Mouse (Mus musculus) right cerebral cortex, postnatal 36 days (tissue): ENCODE data around the gene 1600012H06Rik.
"Not testable (repeated sequence)": the region's sequence is repeated elsewhere in the genome, so short reads cannot be mapped to it uniquely, and the experiment has no call there.

Experiments
- DNase-seq, 2 experiments: peaks; one replicate each; pipeline ENCODE4 v3.0.0; 2022; ENCODE audit warnings: low spot score in 2 of 2, mixed read lengths in 1 of 2

Gene 1600012H06Rik

GRCm38 (mm10) chr17:14943729-14944059 is 710 bp downstream of the 1600012H06Rik start:
- DNase-seq, result no peak

DNA sequence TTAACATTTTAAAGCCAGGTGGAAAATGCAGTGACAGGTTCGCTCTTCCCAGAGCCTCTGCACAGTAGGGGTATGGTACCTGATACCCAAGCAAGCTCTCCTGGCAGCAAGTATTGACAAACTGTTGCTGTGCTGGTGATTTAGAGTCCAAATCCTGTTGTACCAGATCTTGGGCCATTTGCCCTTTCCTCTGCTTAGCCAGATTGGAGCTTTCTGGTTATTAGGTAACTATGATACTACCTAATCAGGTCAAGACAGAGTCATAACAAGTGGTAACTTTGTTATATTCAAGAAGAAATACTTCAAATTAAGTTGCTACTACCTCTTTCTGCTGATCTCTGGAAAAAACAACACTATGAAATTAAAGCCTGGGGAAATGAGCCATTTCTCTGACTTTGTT is 1.6 kb downstream of the 1600012H06Rik start:
- DNase-seq, result no peak

- DNase-seq, result no peak
Measured at GRCm38 (mm10) chr17:14949161-14949827, 6.3 kb downstream of the 1600012H06Rik start.

DNA sequence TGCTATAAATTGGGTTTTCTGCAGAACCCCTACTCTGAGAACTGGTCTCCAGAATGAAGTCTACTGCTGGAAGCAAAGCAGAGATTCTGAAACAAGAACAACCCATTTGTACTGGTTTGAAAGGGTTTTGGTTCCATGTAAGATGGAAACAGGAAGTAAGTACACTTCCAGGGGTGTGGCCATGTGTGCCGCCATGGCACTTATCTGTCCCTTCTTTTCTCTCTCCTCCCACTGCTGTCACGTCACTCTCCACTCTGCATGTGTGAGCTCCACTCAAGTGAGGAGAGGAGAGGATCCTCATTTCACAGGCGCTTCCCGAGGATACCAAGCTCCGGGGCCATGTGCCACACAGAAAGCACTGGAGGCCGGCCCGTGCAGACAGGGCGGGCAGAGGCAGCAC is 10.5 kb downstream of the 1600012H06Rik start:
- DNase-seq, result no peak

DNA sequence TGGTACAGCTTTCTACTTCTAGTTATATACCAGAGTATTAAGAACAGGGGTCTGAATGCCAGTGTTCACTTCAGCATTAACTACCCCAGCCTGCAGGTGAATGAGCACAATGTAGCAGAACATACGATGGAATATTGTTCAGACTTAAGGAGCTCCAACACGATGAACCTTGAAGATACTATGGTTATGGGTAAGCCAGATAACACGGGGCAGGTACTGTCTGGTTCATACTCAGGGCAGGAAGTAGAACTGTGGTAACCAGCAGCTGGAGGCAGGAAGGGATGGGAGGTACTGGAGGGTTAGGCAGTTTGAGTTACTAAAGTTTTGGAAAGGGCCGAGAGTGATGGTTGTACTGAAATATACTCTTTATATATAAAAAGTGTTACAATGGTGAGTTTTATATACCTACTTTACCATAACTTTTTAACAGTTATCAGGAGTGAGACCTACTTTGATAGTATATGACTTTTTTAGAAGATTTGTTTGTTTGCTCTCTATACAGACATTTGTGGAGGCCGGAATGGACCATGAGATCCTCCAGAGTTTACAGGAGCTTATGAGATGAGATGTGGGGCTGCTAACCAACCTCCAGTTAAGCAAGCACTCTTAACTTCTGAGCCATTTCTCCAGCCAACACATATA is 15.8 kb downstream of the 1600012H06Rik start:
- DNase-seq, result no peak

DNA sequence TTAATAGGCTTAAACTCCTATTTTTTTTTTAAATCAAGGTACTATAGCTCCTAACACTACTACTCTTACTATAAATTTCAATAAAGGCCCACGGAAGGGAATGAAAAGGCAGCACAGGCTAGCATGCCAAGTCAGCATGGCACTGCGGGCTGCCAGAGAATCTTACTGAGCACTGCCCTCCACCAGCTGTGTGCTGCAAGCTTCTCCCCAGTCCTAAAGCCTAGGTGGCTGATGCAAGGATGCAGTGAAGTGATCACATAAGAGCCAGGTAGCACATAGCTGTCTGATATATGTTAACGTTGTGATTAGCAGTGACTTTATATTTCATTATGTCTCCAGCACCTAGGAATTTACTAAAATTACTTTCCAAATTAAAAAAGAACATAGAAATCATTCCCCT is 17.0 kb downstream of the 1600012H06Rik start:
- DNase-seq, result no peak

- no peak for DNase-seq
Measured at GRCm38 (mm10) chr17:14960520-14960919, 17.5 kb downstream of the 1600012H06Rik start.

GRCm38 (mm10) chr17:14960951-14961556 is 18.1 kb downstream of the 1600012H06Rik start, which contains the start of gene Phf10:
TSS of gene Phf10 (minus strand) at chr17:14961273.
- not testable (repeated sequence) for DNase-seq

- not testable (repeated sequence) for DNase-seq
Measured at GRCm38 (mm10) chr17:14961557-14962154, 18.7 kb downstream of the 1600012H06Rik start.

DNA sequence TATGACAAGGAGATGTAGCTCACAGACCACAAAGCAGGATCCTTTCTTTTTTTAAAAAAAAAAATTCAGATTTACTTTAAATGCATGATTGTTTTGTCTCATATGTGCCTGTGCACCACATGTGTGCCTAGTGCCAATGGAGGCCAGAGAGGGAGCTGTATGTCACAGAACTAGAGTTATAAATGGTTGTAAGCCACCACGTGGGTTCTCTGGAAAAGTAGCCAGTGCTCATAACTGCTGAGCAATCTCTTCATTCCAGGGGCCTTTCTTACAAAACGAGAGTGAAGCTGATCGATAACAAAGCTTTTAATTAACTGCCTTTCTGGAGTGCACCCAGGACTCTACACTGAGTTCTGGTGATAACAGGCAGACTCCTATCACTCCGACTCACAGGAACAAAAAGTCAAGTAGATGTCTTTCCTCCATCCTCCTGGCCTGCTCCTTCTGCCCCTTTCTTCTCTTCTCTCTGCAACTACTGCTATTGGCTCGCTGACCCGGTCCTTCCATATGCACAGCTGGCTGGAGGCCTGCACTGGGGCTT is 25.5 kb downstream of the 1600012H06Rik start:
- DNase-seq, result not testable (repeated sequence)

DNA sequence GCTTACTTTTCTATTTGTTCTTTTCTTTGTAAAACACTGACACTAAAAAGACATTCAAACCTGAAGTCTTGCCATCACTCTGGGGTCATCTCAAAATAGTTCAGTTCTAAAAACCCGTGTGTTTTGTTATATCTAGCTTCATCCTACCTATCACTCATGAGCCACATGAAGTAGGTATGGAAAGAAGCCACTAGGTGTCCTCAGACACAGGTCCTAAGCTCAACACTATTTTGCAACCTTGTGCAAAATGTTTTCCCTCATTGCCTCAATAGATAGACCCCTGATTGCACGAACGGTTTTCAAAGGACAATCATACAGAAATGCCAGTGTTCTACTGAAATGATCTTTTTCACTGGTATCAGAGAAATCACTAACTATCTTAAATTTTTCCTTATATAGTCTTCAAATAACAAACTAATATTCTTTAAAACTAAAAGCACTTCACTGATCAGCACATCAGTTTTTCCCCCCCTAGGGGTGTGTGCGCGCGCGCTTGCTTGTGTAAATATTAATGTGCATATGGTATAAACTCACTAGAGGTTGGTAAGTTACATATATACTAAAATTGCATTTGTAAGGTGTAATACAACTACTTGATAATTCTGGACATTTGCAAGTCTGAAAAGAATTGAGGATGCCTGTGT is 34.9 kb downstream of the 1600012H06Rik start:
- not testable (repeated sequence) for DNase-seq

DNA sequence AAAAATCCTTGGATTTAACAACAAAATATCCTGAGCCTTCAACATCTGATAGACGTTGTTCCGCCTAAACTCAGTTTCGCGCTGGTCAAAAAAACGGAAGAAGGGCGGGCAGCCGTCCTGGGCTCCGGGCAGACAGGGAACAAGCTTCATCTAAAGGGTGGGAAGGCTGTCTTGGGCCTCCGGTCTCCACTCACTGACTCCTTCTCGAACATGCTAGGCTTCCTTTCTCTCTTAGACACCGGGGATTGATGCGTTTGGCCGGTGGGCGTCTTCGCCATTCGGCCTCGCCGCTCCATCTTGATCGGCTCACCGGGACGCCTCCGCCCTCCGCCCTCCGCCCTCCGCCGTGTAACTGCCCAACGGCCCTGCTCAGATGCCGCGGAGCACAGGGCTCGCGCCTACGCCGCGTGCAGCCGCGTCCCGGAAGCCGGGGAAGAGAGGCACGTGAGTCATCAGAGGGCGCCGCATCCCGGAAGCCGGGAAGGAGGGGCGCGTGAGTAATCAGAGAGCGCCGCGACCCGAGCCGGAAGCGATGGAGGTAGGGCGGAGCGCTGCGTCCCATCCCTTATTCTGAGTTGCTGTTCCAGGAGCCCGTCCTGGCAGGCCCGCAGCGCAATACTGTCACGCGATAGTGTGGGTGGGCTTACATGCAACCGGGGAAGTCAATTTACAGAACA is 35.5 kb downstream of the 1600012H06Rik start, which contains the start of the genes 9030025P20Rik and Gm3417:
Gene 9030025P20Rik (plus strand): TSS at position 107 of the 677 bp plus-strand sequence.
Gene Gm3417 (minus strand): TSS at position 429 of the 677 bp plus-strand sequence.
- not testable (repeated sequence) for DNase-seq

GRCm38 (mm10) chr17:14990116-14990702 is 47.2 kb downstream of the 1600012H06Rik start:
- DNase-seq, result not testable (repeated sequence)

DNA sequence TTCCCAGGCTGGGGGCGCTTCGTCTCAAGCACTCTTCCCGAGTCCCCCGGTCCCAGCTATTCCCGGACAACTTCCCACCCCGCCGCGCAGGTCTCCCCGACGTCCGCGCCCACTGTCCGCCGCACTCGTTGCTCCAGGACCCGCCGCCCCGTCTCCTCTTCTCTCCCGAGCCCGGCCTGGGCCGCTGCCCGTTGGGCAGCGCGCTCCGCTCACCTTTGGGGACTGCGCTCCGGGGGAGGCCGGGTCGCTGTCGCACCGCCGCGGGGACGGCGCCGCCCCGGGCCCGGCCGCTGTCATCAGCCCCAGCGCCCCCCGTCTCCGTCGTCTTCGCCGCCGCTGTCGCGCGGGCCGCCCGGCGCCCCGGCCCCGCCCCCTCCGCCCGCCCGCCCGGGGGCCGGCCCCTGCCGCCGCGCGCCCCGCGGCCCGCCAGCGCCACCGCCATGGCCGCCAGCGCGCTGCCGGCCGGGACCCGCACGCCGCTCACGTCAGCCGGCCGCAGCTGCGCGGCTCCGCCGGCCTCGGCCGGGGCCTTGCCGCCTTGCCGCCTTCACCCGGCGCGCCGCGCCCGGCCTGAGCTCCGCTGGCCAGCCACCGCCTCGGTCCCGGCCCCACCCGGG is 49.6 kb downstream of the 1600012H06Rik start:
- DNase-seq, result not testable (repeated sequence)

DNA sequence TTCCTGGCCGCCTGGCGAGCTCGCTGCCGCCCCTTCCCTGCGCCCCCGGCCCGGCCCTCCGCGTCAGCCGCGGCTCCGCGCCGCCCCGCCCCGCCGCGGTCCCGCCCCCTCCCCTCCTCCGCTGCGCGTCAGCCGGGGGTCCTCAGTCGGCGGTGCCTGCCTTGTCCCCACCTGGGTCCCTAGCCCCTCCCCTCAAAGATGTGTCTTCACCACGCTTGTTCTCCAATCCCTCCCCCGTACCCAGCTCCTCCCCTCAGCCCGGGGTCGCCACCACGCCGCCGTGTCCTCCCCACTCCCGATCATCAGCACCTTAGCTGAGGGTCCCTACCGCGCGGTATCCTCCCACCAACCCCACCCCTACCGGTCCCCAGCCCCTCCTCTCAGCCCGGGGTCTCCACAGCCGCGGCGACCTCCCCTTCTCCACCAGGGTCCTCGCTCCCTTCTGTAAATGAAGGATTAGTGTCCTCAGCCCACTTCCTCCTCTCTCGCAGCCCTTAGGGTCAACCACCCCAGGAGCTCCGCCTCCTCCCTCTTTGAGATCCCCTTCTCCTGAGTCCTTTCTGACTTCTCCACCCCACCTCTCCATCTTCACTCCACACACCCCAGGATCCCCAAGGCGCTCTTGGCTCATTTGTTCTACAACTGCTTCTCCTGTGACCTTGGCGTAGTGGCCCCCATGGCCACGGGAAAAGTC is 50.3 kb downstream of the 1600012H06Rik start:
- DNase-seq, result not testable (repeated sequence)

DNA sequence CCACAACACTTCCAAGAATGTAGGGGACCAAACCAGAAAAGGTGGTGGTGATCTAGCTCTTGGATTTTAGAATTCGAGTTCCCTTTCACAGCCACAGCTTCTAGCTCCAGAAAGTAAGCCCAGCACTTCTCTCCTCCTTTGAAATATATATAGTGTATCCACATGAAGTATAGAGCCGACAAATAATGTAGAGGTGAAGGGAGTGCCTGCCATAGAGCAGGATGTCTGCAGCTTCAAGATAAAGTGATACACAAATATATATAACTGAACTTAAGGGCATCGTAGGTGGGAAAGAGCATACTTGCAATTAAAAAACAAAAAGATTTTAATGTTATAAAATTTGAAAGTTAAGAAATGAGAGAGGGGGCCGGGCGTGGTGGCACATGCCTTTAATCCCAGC is 51.2 kb downstream of the 1600012H06Rik start:
- not testable (repeated sequence) for DNase-seq

DNA sequence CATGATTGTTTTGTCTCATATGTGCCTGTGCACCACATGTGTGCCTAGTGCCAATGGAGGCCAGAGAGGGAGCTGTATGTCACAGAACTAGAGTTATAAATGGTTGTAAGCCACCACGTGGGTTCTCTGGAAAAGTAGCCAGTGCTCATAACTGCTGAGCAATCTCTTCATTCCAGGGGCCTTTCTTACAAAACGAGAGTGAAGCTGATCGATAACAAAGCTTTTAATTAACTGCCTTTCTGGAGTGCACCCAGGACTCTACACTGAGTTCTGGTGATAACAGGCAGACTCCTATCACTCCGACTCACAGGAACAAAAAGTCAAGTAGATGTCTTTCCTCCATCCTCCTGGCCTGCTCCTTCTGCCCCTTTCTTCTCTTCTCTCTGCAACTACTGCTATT is 57.1 kb downstream of the 1600012H06Rik start:
- not testable (repeated sequence) for DNase-seq

DNA sequence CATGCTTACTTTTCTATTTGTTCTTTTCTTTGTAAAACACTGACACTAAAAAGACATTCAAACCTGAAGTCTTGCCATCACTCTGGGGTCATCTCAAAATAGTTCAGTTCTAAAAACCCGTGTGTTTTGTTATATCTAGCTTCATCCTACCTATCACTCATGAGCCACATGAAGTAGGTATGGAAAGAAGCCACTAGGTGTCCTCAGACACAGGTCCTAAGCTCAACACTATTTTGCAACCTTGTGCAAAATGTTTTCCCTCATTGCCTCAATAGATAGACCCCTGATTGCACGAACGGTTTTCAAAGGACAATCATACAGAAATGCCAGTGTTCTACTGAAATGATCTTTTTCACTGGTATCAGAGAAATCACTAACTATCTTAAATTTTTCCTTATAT is 66.1 kb downstream of the 1600012H06Rik start:
- DNase-seq, result not testable (repeated sequence)
